Mouse (Mus musculus): Measurements from ENCODE around the gene Sec14l1. TPM values are rescaled to one million over a fixed set of nuclear protein-coding genes. Genes with fewer than 3 reads are reported as not detected.

Sec14l1 gene
- polyA plus RNA-seq, 1 experiment, result 65.1 TPM

DNA sequence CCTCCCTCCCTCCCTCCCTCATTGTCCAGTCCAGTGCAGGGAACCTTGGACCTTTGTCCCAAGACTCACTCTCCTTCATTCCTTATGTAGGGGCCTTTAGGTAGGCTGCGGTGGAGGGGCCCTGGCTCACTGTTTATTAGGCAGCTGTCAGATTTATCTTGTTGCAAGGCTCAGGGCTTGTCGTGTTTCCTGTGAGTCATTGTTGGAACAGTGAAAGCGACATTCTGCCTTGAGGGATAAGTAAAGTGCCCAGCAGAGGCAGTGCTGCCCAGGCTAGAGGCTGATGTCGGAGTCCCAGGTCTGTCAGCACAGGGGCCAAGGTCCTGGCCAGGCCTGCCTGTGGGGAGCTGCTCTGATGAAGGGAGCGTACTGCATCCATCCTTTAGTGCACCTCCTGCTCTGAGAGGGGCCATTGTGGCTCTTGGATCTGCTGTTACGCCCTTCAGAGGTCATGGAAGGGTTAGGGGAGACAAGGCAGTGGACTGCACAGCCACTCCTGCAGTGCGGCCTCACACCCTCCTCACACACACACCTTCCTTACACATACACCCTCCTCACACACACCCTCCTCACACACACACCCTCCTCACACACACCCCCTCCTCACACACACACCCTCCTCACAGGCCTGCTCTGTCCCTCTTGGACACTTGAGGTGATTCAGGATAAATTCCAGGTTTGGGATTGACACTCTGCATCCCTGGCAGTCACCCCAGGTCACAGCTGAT, 39.3 kb downstream of the Sec14l1 start:
- DNase-seq (ENCODE audit: low spot score), result no peak

DNA sequence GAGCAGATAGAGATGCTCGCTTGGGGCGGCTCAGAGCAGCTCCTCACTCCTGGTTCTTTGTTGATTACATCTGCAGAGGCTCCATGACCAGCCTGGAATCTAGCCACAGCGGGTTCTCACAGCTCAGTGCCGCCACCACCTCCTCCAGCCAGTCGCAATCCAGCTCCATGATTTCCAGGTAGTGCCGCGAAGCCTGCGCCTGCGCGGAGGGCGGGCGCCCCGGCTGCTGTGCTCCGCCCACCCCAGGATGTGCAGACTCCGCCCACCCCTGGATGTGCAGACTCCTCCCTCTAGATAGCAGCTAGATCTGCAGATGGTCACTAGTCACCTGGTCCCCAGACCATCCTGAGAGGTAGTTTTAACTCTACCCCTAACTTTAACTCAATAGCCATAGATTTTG, 41.8 kb downstream of the Sec14l1 start:
- no peak for DNase-seq (ENCODE audit: low spot score)

DNA sequence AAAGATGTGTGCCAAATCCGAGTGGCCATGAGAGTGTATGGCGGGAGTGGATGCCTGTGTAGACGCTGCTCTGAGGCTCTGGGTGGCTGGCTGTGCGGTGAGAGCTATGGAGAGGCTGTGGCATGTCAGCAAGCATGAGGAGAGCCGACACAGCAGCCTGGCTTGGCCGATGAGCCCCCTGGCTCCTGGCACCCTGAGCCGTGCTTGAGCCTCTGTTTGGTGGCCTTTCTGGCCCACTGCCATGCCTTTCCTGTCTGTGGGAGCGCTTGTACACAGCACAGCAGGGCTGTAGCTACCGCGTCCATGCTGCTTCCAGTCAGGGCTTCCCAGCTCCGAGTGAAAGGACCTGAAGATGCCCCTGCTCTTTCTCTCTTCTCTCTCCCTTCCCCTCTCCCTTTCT, 43.4 kb downstream of the Sec14l1 start:
- DNase-seq (ENCODE audit: low spot score), result no peak

DNA sequence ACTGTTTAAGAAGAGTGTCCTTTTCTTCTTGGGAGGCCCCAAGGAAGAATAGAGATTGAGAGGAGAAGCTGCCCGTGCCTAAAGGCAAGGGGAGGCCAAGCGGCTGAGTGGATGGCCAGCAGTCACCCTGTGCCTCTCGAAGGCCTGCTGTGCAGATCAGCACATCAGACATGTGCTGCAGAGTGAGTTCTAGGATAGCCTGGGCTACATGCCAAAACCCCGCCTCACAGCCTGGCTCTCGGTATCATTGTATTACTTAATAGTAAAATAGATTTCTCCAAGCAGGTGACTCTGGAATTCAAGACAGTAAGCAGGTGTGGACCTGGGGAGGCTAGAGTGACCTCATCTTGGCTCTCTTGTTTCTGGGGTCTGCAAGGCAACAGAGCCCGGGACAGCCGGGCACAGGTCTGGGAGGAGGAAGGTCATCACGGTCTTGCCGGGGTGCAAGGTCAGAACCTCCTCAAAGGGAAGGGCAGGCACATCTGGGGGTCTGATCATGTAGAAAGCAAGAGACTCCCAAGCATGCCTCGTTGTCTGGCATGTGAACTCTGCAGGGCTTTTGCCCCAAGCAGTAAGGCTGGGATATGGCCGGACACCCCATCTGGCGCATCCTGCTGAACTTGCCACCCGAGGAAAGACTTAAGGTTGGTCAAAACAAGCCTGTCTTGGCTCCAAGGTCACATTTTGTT, 44.4 kb downstream of the Sec14l1 start:
- no peak for DNase-seq (ENCODE audit: low spot score)

DNA sequence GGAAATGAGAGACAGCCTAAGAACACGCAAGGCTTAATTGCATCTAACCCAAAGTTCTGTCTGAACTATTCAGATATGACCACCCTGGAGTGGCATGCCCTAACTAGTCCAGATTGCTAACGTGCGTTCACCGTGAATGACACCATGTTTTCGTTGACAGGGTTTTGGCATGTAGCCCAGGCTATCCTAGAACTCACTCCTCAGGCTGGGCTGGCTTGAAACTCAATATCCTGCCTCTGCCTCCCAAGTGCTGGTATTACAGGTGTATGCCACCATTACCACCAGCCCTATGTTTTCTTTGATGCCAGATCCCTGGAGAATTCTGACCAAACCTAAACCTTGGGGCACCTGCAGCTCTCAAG, 45.0 kb downstream of the Sec14l1 start:
- no peak for DNase-seq (ENCODE audit: low spot score)

DNA sequence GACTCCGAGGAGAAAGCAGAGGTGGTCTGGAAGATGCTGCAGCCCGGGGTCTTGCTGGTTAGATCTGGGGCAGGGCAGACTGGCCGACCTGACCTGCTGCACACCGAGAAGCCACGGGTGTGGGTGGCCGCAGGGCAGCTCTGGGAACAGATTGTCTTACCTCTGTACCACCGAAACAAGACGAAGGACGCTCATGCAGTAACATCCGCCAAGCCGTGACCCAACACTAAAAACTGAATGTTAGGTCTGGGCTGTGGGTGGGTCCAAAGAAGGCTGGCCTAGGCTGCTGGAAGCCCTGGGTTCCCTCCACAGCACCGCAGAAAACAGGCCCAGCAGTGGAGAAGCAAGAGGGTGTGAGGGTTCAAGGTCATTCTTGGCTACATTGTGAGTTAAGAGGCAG, 45.8 kb downstream of the Sec14l1 start:
- no peak for DNase-seq (ENCODE audit: low spot score)

DNA sequence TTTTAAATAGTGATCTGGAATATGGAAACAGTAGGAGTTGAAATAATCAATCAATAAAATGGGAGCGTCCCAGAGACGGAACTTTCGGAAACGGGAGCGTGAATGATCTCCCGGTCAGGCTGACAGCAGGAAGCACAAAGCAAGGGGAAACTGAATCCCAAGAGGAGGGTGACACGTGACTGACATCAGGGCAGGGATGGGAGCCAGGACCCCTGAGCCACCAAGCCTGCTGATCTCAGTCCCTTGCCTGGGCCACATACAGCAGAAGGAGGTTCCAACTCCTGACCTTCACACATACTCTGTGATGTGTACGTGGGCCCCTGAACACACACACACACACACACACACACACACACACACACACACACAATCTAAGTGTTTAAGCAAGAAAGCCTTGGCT, 46.6 kb downstream of the Sec14l1 start:
- DNase-seq (ENCODE audit: low spot score), result no peak

DNA sequence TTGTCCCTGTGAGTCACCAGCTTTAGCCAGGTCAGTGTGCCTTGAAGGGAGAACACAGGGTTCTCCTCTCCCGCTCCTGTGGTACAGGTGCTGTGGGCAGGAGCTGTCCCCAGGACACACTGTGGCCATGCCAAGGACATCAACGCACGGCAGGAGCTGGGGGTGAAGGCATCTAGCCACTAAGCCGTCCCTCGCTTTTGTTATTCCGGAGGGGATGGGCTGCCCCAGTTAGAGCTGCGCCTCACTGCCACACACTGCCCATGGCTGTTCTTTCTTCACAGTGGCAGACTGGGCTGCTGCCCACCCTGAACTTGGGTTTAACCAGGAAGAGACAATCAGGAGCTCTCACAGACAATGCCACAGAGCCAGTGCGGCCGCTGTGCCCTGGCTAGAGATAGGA, 48.1 kb downstream of the Sec14l1 start:
- DNase-seq (ENCODE audit: low spot score), result no peak

DNA sequence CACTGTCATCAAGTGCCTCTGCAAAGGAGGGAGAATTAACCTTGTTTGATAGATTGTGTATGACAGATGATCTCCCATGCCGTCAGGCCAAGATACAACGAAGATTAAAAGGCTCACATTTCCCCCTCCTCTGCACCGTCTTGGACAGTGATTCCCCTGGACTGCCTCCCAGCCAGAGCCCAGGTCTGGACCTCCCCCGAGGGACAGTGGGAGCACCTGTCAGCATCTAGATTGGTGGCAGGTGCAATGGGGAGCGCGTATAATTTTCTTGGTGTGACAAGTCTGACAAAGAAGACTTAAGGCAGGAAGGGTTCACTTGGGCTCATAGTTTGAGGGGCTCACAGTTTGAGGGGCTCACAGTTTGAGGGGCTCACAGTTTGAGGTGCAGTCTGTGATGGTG, 48.8 kb downstream of the Sec14l1 start:
- DNase-seq (ENCODE audit: low spot score), result no peak

DNA sequence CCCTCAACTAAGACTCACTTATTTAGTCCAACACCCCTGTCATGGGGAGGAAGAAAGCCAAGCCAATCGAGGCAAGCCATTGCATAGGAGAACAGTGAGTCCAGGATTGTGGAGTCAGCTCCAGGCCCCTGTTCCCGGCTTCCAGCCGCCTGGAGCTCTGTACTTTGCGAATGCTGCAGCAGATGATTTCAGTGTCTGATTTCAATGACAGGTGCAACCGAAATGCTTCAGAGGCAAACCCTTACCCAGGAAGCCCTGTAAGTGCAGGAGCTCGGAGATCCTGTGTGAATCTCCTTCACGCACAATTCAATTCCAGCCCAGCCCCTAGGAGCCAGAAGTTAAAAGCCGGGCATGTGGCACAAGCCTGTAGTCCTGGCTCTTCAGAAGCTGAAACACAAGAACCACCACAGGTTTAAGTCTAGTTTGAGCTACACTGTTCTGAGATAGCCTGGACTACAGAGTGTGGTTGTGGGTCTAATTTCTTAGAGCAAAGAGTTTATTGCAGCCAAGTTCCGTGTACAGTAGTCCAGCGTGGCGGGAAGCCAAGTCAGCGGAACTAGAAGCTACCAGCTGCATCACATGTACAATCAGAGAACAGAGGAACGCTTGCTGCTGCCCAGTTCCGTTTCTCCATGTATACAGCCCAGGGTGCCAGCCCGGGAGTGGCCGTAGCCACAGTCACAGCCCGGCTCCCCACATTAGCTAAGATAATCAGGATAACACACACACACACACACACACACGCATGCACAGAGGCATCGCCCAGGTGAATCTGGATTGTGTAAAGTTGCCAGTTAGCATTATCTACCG, 53.5 kb downstream of the Sec14l1 start:
- DNase-seq (ENCODE audit: low spot score), result no peak

DNA sequence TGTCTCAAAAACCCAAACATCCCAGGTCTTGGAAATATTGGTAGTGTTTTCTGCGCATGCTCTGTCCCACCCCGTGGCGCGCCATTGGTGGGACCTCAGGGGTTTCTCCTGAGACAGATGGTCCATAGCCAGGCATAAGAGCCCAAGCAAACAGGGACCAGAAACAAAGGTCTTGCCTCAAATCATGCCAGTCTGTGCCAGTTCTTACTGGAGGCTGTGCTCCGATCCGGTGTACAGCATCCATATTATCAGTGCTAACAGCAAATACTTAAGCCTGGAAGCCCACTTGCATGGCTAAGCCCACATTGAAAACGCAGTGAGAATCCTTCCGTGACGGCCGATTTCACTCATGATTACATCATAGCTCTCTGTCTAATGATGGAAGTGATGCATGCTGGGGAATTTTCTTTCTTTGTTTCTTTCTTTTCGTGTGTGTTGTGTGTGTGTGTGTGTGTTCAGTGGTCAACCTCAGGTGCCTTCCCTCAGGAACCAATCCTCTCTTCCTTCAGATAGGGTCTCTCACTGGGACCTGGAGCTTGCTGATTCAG, 54.2 kb downstream of the Sec14l1 start:
- DNase-seq (ENCODE audit: low spot score), result no peak

DNA sequence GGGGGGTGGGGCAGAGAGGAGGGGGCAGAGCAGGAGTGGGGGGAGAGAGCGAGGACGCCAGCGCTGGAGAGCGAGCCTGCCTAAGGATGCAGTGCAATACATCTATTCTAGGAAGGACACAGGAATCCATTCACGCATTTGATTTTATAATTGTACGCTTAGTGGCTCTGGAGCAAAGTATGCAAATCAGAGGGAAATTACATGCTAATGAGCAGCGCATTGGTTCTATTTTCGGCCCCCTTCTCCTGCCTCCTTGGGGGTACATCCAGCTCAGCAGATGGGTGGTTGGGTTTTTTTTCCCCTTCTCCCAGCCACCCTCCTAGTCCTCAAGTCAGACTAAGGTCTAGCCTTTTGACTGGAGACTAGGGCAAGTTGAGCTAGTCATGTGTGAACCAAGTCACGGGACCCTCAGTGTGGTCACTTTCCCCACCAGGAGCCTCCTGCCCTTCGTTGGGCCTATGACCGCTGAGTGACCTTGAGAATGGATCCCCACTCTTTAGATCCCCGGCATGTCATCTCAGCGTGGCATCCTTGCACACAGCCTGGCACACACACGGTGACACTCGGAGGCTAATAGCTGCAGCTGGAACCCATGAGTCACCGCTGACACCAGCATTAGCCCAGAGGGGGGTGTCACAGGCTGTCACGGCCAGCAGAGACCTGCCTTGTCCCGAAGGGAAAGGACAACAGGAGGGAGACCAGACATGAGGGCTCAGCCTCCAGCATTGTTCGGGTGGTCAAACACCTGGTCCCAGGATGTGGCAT, 55.0 kb downstream of the Sec14l1 start:
- no peak for DNase-seq (ENCODE audit: low spot score)

DNA sequence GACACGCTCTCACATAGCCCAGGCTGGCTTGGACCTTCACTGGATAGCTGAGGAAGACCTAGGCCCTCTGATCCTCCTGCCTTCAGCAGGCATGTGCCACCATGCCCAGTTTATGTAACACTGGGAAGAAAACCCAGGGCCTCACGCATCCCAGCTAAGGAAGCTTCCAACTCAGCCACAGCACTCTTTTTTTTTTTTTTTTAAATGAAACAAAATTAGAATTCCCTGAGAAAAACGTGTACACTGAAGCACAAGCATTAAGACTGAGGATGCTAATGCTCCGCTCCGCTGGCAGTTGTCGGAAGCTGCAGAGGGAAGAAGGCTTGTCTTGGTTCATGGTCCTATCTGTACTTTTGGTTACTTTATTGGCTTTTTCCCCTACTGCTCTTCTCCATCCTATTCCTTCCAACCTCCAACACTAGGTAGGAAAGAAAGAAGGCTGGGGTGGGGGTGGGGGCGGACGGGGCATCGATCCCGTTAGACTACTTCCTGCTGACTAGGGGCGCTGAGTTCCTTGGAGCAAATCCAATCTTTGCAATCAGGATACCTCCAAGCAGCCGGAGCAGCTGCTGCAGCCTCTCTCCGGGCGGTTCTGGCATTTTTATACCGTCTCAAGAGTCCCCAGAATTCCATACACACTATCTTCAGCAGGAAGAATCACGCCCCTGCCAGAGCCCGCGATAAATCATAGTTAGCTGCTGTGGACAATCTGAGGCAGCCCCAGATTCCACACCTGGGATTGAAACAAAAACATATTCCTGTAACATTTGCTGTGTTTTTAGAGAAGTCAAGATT, 59.3 kb downstream of the Sec14l1 start:
- DNase-seq (ENCODE audit: low spot score), result no peak

DNA sequence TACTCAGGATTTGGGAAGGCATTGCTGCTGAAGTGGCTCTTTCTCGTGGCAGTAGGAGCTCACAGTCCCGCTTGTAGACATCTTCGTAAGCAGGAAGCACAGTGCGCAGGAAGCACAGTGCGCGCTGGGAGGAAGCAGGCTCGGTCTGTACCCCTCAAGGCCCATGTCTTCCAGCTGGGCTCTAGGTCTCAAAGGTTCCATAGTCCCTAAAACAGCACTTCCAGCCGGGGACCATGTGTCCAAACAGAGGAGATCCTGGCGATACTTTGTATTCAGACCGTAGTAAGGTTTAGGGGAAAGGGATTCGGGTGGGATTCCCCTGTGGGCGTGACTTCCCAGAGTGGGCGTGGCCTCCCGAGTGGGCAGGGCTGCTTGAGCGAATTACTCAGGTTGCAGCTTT, 60.0 kb downstream of the Sec14l1 start:
- DNase-seq (ENCODE audit: low spot score), result no peak

DNA sequence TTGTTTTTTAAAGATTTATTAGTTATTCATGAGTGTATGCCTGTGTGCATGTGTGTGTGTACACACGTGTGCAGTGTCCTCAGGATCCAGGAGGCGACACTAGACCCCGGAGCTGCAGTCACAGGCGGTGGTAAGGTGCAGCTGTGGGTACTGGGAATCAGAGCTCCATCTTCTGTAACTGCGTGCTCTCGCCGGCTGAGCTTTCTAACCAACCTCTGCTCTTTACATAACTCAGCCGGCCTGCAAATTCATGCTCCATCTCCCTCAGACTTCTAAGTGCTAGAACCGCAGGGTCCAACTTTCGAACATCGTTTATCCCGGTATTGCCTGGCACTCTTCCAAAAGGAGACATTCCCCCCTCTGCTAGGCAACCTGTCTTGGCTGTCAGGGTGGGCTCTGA, 60.5 kb downstream of the Sec14l1 start:
- DNase-seq (ENCODE audit: low spot score), result no peak

DNA sequence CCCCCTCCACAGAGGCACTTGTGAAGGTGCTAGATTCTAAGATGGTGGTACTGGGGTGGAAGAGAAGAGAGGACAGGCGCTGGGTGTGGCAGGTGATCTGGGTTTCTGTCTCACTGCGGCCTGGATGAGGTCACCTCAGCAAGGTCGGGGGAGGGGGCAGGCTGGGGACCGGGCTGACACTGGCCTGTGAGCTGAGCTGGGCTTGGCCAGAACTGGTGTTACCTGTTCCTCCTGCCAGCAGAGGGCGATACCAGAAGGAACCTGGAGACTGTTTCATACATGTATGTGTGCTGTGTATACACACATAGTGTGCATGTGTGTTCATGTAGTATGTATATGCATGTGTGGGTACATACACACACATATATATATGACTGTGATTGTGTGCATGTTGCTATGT, 61.3 kb downstream of the Sec14l1 start:
- no peak for DNase-seq (ENCODE audit: low spot score)

DNA sequence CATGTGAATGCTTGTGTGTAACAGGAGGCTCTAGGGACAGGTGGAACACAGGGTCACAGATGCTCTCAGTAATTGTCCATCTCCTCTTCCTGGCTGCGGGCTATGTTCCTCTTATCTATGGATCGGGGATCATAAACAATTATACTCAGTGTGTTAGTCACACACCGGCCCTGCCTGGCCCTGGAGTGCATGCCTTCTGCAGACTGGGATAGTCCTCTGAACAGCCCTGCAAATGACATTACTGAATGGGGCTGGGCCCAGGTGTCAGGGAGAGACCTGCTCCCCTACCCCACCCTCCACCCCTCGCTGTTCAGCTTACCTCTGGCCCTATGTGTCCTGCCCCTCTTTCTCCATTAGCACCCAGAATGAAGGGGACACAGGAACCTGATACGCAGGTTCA, 61.9 kb downstream of the Sec14l1 start:
- DNase-seq (ENCODE audit: low spot score), result no peak

DNA sequence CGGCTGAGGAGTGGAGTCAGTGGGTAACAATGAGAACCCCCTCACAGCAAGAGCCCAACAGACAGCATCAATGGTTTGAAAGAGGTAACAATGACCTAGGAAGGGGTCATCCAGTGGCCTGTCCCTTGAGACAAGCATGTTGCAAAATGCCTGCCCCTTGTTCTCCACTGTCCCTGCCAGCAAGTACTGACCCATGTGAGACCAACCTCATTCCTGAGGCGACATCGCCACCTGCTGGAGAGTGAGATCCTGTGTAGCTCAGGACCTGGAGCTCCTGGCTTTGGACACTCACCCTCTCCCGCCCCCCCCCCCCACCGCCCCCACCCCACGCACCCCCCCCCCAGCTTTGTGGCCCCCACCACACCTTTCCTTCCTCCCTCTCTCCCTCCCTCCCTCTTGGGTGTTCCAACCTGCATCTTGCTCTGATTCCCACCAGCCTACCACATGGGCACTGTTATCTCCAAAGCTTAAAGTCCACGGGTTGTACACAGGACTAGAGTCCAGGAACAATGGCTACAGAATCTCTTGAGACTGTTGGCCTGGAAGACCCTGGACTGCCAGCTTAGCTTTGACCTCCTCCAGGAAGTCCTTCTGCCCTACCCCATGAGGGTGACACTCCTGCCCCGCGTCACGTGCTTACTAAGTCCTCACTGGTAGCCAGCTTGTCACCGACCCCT, 62.5 kb downstream of the Sec14l1 start:
- peak; percentile 89 for DNase-seq (ENCODE audit: low spot score)

DNA sequence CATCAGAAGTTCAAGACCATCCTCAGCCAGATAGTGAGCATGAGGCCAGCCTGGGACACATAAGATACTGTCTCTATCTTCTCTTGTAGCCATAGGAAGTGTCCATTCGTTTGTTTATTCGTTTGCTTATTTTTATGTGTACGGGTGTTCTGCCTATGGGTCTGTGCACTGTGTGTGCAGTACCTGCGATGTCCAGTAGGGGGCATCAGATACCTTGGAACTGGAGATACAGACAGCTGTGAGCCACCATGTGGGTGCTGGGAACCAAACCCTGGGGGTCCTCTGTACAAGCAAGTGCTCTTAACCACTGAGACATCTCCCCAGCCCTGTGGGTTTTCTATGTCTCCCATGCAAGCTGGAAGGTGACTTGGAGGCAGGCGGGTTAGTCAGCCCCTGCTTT, 64.9 kb downstream of the Sec14l1 start:
- no peak for DNase-seq (ENCODE audit: low spot score)

DNA sequence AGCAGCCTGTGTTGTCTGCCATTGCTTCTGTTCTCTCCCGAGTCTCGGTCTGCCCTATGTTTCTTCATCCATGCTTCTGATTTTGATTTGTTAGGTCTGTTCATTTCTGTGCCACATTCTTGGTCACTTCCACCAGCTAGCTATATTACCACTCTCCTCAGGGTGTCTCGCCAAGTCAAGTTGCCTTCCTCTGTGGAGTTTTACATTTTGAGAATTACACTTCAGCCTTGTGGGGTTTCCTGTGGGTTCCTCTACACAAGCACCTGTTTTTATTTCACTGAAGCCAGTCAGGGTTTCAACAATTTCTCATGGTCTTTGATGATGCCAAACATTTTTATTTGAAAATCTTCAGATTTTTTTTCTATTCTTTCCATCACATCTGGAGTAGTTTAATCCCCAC, 67.8 kb downstream of the Sec14l1 start:
- no peak for DNase-seq (ENCODE audit: low spot score)

DNA sequence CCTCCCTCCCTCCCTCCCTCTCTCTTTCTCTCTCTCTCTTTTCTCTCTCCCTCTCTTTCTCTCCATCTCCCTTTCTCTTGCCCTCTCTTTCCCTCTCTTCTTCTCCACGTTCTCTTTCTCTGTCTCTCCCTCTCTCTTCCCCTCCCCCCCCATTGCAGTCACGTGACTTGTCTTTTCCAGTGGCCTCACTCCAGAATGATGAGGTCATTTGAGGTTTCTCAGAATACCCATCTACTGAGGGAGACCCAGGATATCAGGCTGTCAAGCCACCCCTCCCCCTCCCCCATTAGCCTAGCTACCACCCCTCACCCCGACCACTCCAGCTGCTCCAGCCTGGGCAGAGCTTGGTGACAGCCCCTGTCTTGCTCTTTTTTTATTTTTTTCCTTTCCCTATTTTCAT, 68.3 kb downstream of the Sec14l1 start:
- no peak for DNase-seq (ENCODE audit: low spot score)
